Mouse (Mus musculus): Measurements from ENCODE around the gene Immp1l.
A peak's percentile ranks its signal among the peaks of the same experiment; 100 is the strongest.

Immp1l gene

GRCm38 (mm10) chr2:105903896-105904756 is at the start of gene Immp1l, which contains the start of gene Elp4:
Gene Immp1l, plus strand, starts transcription at chr2:105904638.
Gene Elp4, minus strand, starts transcription at chr2:105904564.
- DNase-seq (ENCODE audit: low spot score): peak; percentile 99

- DNase-seq (ENCODE audit: low spot score): peak; percentile 93
Measured at GRCm38 (mm10) chr2:105854740-105855139, 49.7 kb upstream of the Immp1l start.

DNA sequence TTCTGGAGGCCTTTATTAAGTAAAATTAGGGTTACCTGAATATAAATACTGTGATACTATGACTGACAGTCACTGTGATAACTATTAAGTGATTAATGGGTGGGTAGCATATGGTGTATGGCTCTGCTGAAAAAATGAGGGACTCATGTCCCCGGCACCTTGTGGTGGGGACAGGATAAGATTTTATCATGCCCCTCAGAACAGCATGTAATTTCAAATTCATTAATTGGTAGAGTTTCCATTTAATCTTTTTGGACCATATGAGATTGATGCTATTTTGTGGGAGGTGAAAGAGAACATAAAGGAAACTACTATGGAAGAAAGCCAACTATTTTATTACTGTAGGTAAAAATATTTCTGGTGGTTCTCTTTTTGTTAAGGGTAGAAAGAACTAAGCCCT is 31.0 kb upstream of the Immp1l start:
- no peak for DNase-seq (ENCODE audit: low spot score)

- no peak for DNase-seq (ENCODE audit: low spot score)
Measured at GRCm38 (mm10) chr2:105890816-105891215, 13.6 kb upstream of the Immp1l start.

DNA sequence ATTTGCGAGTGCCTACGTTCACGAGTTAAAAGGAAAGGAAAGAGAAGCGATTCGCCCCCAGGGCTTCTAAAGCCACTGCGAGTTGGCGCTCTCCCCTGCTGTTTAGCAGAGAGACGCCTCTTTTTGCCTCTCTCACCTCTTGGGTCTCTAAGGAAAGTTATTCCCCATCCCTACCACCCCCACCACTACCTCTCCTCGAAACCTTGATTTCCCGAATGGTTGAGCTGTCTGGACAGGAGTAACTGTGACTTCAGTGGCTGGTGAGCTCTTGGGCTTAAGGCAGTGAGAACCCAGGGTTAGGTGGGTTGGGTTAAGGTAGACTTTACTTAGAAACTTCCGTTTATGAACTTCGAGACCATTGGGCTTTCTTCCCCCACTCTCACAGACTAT is 314 bp downstream of the Immp1l start:
- DNase-seq (ENCODE audit: low spot score): no peak

- peak; percentile 65 for DNase-seq (ENCODE audit: low spot score)
Measured at GRCm38 (mm10) chr2:105908351-105908750, 3.9 kb downstream of the Immp1l start.

DNA sequence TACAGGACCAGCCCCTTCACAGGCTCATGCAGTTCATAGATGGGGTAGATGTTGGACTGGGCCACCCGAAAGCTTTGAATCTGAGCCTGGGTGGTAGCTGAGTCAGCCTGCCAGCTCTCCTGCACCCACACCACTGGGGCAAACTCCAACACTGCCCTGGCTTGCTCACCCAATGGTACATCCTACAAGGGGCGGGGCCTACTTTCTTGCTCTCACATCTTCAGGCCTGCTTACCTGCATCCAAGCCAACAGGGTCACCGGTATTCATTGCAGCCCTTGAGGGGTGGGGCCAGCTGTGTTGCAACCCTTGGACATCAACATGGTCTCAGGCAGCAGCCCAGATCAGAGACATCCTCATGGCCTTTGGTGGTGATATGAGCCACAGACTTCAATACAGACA is 6.2 kb downstream of the Immp1l start:
- DNase-seq (ENCODE audit: low spot score): no peak

GRCm38 (mm10) chr2:105913655-105914366 is 9.4 kb downstream of the Immp1l start:
- no peak for DNase-seq (ENCODE audit: low spot score)

- DNase-seq (ENCODE audit: low spot score): peak; percentile 66
Measured at GRCm38 (mm10) chr2:105916671-105917070, 12.2 kb downstream of the Immp1l start.

DNA sequence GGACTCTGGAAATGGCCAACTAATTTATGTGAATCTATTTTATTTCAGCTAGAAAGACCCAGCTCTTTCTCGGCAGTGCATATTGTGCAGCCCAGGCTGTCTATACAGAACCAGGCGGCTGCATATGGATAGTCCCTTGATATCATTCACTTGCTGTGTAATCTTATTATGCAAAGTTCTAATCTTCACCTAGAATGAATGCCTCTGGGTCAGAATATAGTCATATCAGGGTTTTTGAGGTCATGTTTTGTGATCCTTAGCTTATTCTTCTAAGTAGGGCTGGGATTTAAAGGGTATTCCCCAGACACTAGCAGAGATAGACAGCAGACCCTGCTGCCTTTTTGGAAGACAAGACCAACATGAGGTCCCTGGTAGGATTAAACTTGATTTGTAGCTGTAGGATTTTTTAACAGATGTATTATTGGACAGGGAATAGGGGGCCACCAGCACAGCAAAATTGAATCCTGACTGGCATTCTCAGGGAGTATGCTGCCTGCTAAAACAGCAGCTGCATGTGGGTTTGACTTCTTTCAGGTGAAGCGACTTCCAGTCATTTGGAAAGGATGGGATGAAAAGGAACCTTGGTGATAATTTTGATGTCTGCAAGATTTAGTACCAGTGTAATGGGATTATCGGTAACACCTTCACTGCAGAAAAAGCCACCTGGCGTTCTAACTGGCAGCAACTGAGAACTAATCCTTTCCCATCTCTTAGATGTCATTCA is 13.3 kb downstream of the Immp1l start:
- no peak for DNase-seq (ENCODE audit: low spot score)

DNA sequence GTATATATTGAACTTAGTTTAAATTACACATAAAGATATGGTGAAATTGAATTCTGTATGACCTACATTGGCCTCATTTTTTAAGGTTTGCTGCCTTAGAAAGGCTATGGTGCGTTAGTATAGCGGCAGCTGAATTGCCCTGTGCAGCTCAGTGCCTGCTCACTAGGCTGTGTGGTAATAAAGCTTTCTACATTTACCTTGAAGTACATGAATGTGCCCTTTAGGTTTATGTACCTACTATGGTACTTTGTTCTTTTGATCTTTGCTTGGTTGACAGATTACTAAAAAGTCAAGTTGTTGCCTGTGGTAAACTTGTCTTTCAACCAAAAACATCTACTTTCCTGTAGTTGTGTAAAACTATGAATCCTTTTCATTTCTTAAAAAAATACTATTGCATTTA is 45.7 kb downstream of the Immp1l start:
- no peak for DNase-seq (ENCODE audit: low spot score)

DNA sequence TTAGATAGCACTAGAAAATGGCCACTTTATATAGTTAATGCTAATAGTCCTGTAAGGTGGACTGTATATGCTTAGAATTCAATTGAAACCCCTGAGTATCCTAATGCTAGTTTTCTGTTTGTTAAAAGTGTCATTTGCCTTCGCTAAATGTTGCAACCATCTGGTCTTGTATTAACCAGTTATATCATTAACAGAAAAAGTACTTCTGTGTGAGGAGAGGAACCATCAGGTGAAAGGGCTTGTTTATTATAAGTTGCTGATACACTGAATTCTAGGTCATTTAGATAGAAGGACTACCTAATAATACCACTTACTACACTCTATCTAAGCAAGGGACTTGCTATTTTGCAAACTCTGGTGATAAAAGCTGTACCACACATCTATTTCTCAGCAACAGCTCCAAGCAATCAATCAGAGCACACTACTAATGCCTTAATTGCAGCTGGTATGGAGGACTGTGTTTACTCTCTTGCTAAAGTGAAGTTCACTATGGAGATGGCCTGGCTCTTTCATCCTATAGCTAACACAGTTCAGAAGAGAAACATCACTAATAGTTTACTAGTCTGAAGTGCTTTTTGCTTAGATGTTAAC is 47.0 kb downstream of the Immp1l start:
- no peak for DNase-seq (ENCODE audit: low spot score)

DNA sequence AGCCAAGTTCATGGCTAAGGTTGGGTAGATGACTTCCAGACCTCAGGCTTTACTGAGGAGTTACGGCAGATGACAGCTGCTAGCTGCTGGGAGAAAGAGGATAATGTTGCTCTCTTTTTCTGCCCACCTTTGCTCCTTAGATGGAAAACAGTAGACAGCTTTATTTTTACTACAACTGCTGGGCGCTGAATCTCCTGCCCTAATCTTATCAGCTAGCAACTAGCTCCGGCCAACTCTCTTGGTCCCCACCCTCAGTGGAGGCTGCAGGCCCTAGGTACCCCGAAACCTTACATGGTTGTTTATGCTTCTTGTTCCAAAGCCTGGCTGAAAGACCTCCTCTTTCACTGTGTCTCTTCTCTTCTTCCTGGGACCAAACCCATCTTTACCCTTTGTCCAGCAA is 49.4 kb downstream of the Immp1l start:
- no peak for DNase-seq (ENCODE audit: low spot score)

- DNase-seq (ENCODE audit: low spot score): no peak
Measured at GRCm38 (mm10) chr2:105963447-105963846, 59.0 kb downstream of the Immp1l start.

- no peak for DNase-seq (ENCODE audit: low spot score)
Measured at GRCm38 (mm10) chr2:105973941-105974340, 69.5 kb downstream of the Immp1l start.

- DNase-seq (ENCODE audit: low spot score): no peak
Measured at GRCm38 (mm10) chr2:105978065-105978464, 73.6 kb downstream of the Immp1l start.

- DNase-seq (ENCODE audit: low spot score): no peak
Measured at GRCm38 (mm10) chr2:105985206-105985605, 80.8 kb downstream of the Immp1l start.

DNA sequence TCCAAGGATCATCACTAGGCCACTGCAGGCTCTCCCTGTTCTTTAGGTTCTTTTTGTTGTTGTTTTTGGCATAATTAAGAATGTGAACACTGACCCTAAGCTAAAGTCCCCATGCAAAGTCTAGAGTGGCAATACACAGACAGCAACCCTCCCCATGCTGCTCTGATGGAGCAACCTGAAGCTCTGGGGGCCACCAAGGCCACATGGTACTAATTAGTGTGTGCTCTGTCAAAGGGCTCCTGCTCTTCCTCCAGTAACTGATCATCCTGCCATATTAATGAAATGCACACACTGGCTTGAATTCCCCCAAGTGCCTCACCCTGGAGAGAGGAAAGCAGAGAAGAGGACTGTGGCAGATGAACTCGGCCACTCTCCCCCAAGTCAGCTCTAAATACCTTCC is 82.7 kb downstream of the Immp1l start:
- DNase-seq (ENCODE audit: low spot score): no peak

GRCm38 (mm10) chr2:105987999-105988398 is 83.6 kb downstream of the Immp1l start:
- peak; percentile 30 for DNase-seq (ENCODE audit: low spot score)

- DNase-seq (ENCODE audit: low spot score): peak; percentile 96
Measured at GRCm38 (mm10) chr2:106002835-106003739, 98.6 kb downstream of the Immp1l start, which contains the start of gene Dnajc24. Gene Dnajc24, minus strand, starts transcription at chr2:106003549.

- DNase-seq (ENCODE audit: low spot score): no peak
Measured at GRCm38 (mm10) chr2:106008415-106008814, 104.0 kb downstream of the Immp1l start.

All from adipocyte (in vitro differentiated cells).